Mouse (Mus musculus): ENCODE data around the gene Hs6st3. TPM values are rescaled to one million over a fixed set of nuclear protein-coding genes. Genes with fewer than 3 reads are reported as not detected.

Gene Hs6st3
- 10 to 100 TPM; 51.4 to 58.0 TPM for total RNA-seq (2021)

- intact Hi-C loops (cut with DNase I) = loop anchor here (5.0 kb wide), 1 partner anchor 714 kb away; no protein-coding TSS in a partner anchor
- DNase-seq = peak; percentile 31
Measured at GRCm38 (mm10) chr14:119137906-119138785, at the start of gene Hs6st3. Hs6st3 (plus strand) TSS chr14:119138341.

GRCm38 (mm10) chr14:119098851-119099569 is 39.1 kb upstream of the Hs6st3 start, which contains the start of gene Uggt2:
Uggt2 (minus strand) TSS chr14:119099430.
- DNase-seq = peak; percentile 95
- intact Hi-C loops (cut with DNase I) = no loop called here

- DNase-seq = no peak
- intact Hi-C loops (cut with DNase I) = no loop called here
Measured at GRCm38 (mm10) chr14:119099570-119099891, 38.6 kb upstream of the Hs6st3 start.

- intact Hi-C loops (cut with DNase I) = no loop called here
- DNase-seq = peak; percentile 86
Measured at GRCm38 (mm10) chr14:119107591-119107990, 30.6 kb upstream of the Hs6st3 start.

GRCm38 (mm10) chr14:119108776-119109301 is 29.3 kb upstream of the Hs6st3 start:
- intact Hi-C loops (cut with DNase I) = no loop called here
- no peak for DNase-seq

GRCm38 (mm10) chr14:119109776-119110218 is 28.3 kb upstream of the Hs6st3 start:
- intact Hi-C loops (cut with DNase I) = loop anchor here (5.0 kb wide), 1 partner anchor 948 kb away; no protein-coding TSS in a partner anchor
- peak; percentile 20 for DNase-seq

- DNase-seq = no peak
- intact Hi-C loops (cut with DNase I) = loop anchor here (5.0 kb wide), 1 partner anchor 945 kb away; no protein-coding TSS in a partner anchor
Measured at GRCm38 (mm10) chr14:119112558-119112957, 25.6 kb upstream of the Hs6st3 start.

- no peak for DNase-seq
- intact Hi-C loops (cut with DNase I) = loop anchor here (5.0 kb wide), 1 partner anchor 729 kb away; no protein-coding TSS in a partner anchor
Measured at GRCm38 (mm10) chr14:119123582-119123981, 14.6 kb upstream of the Hs6st3 start.

- peak; percentile 63 for DNase-seq
- intact Hi-C loops (cut with DNase I) = loop anchor here (5.0 kb wide), 1 partner anchor 728 kb away; no protein-coding TSS in a partner anchor
Measured at GRCm38 (mm10) chr14:119124061-119124460, 14.1 kb upstream of the Hs6st3 start.

- DNase-seq = no peak
- intact Hi-C loops (cut with DNase I) = no loop called here
Measured at GRCm38 (mm10) chr14:119125840-119126239, 12.3 kb upstream of the Hs6st3 start.

- intact Hi-C loops (cut with DNase I) = no loop called here
- DNase-seq = no peak
Measured at GRCm38 (mm10) chr14:119127330-119127729, 10.8 kb upstream of the Hs6st3 start.

- DNase-seq = peak; percentile 88
- intact Hi-C loops (cut with DNase I) = loop anchor here (5.0 kb wide), 1 partner anchor 715 kb away; no protein-coding TSS in a partner anchor
Measured at GRCm38 (mm10) chr14:119137512-119137905, 632 bp upstream of the Hs6st3 start.

GRCm38 (mm10) chr14:119138786-119139100 is 602 bp downstream of the Hs6st3 start:
- peak; percentile 30 for DNase-seq
- intact Hi-C loops (cut with DNase I) = loop anchor here (5.0 kb wide), 1 partner anchor 714 kb away; no protein-coding TSS in a partner anchor

GRCm38 (mm10) chr14:119139381-119139950 is 1.3 kb downstream of the Hs6st3 start:
- DNase-seq = peak; percentile 12
- intact Hi-C loops (cut with DNase I) = loop anchor here (5.0 kb wide), 1 partner anchor 713 kb away; no protein-coding TSS in a partner anchor

GRCm38 (mm10) chr14:119153088-119153487 is 14.9 kb downstream of the Hs6st3 start:
- no peak for DNase-seq
- intact Hi-C loops (cut with DNase I) = no loop called here

- intact Hi-C loops (cut with DNase I) = no loop called here
- no peak for DNase-seq
Measured at GRCm38 (mm10) chr14:119193905-119194304, 55.8 kb downstream of the Hs6st3 start.

- intact Hi-C loops (cut with DNase I) = no loop called here
- DNase-seq = no peak
Measured at GRCm38 (mm10) chr14:119203508-119203907, 65.4 kb downstream of the Hs6st3 start.

- intact Hi-C loops (cut with DNase I) = no loop called here
- DNase-seq = no peak
Measured at GRCm38 (mm10) chr14:119215576-119216309, 77.6 kb downstream of the Hs6st3 start.

GRCm38 (mm10) chr14:119227709-119228338 is 89.7 kb downstream of the Hs6st3 start:
- DNase-seq = no peak
- intact Hi-C loops (cut with DNase I) = no loop called here

Data from left cerebral cortex, postnatal 4 days (tissue).